Mouse (Mus musculus): ENCODE results near the gene Anapc15-ps. TPM values are rescaled to one million over a fixed set of nuclear protein-coding genes. Genes with fewer than 3 reads are reported as not detected.

The Anapc15-ps gene
- polyA plus RNA-seq, 1 experiment from 2014 or later = 0.95 TPM

GRCm38 (mm10) chr10:95683735-95684134 is 10.5 kb upstream of the Anapc15-ps start:
- 96% methylated on average over 3 of the region's 3 CpGs for WGBS
- H3K36me3 ChIP-seq (ENCODE audit: control insufficient read depth, insufficient read depth, low read length) = no peaks in the 10 kb centered on the region
- H3K4me2 ChIP-seq (ENCODE audit: low read length) = no peak overlapping the region
- peaks cover 7% of the 10 kb centered on the region; the same call in 1 of the 2 replicates for H3K4me1 ChIP-seq (ENCODE audit: control insufficient read depth, insufficient read depth, low read depth, low read length)
- no peaks in the 10 kb centered on the region for H3K27me3 ChIP-seq (replicated peaks; ENCODE audit: control insufficient read depth, insufficient read depth, low read length)
- H3K4me3 ChIP-seq (ENCODE audit: low read length) = no peak overlapping the region
- no peaks in the 10 kb centered on the region for H3K9me3 ChIP-seq (ENCODE audit: control insufficient read depth, low read length)
- no peak overlapping the region for H3K27ac ChIP-seq (ENCODE audit: low read depth, low read length)
- ATAC-seq = no peak
- no peak overlapping the region for H3K9ac ChIP-seq (ENCODE audit: low read depth, low read length)

DNA sequence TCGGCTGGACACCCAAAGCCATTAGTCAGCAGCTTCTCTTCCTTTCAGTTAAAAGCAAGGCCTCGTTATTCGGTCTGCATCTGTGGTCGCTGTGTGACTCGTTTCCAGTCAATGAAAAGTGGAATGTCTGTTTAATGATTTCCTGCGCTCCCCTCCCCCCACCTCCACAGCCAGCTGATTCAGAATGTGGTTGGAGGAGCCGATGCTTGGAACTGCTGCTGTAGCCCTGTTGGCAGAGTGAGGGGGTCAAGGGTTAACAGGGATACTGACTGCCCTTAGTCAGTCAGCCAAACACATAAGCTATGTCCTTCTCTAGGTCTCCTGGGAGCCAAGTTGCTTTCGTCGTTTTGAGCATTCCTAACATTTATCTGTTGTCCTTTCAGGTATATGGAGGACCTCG is 9.7 kb upstream of the Anapc15-ps start:
- no peak overlapping the region for H3K4me3 ChIP-seq (ENCODE audit: low read length)
- peaks cover 7% of the 10 kb centered on the region; the same call in 1 of the 2 replicates for H3K4me1 ChIP-seq (ENCODE audit: control insufficient read depth, insufficient read depth, low read depth, low read length)
- no peak overlapping the region for H3K27ac ChIP-seq (ENCODE audit: low read depth, low read length)
- H3K4me2 ChIP-seq (ENCODE audit: low read length) = no peak overlapping the region
- ATAC-seq = no peak
- WGBS = 74% methylated on average over 10 of the region's 10 CpGs
- no peaks in the 10 kb centered on the region for H3K9me3 ChIP-seq (ENCODE audit: control insufficient read depth, low read length)
- no peaks in the 10 kb centered on the region for H3K36me3 ChIP-seq (ENCODE audit: control insufficient read depth, insufficient read depth, low read length)
- H3K9ac ChIP-seq (ENCODE audit: low read depth, low read length) = no peak overlapping the region
- no peaks in the 10 kb centered on the region for H3K27me3 ChIP-seq (replicated peaks; ENCODE audit: control insufficient read depth, insufficient read depth, low read length)

- Histone ChIP-seq H3K9ac (ENCODE audit: low read depth, low read length) (no peak overlapping the region), H3K9me3 (ENCODE audit: control insufficient read depth, low read length) (no peaks in the 10 kb centered on the region), H3K36me3 (ENCODE audit: control insufficient read depth, insufficient read depth, low read length) (no peaks in the 10 kb centered on the region), H3K4me1 (ENCODE audit: control insufficient read depth, insufficient read depth, low read depth, low read length) (peaks cover 7% of the 10 kb centered on the region; the same call in 1 of the 2 replicates), H3K4me3 (ENCODE audit: low read length) (no peak overlapping the region), H3K27ac (ENCODE audit: low read depth, low read length) (no peak overlapping the region), H3K27me3 (replicated peaks; ENCODE audit: control insufficient read depth, insufficient read depth, low read length) (no peaks in the 10 kb centered on the region), H3K4me2 (ENCODE audit: low read length) (no peak overlapping the region)
- ATAC-seq = no peak
- 90% methylated on average over 9 of the region's 9 CpGs for WGBS
Observed at GRCm38 (mm10) chr10:95682091-95682740, 9.0 kb upstream of the Anapc15-ps start.

GRCm38 (mm10) chr10:95681481-95681880 is 8.2 kb upstream of the Anapc15-ps start:
- 0 out of 2 replicates have a peak overlapping the region, but pooled peaks have one; percentile 32 for H3K4me2 ChIP-seq (ENCODE audit: low read length)

GRCm38 (mm10) chr10:95681058-95681440 is 7.8 kb upstream of the Anapc15-ps start:
- no peaks in the 10 kb centered on the region for H3K27me3 ChIP-seq (replicated peaks; ENCODE audit: control insufficient read depth, insufficient read depth, low read length)
- H3K36me3 ChIP-seq (ENCODE audit: control insufficient read depth, insufficient read depth, low read length) = no peaks in the 10 kb centered on the region
- H3K4me3 ChIP-seq (ENCODE audit: low read length) = peak overlapping the region; percentile 16
- peak; percentile 68; the same call in 1 of the 2 replicates for ATAC-seq
- H3K9ac ChIP-seq (ENCODE audit: low read depth, low read length) = no peak overlapping the region
- WGBS = 59% methylated on average over 7 of the region's 7 CpGs
- H3K9me3 ChIP-seq (ENCODE audit: control insufficient read depth, low read length) = no peaks in the 10 kb centered on the region
- peaks cover 7% of the 10 kb centered on the region; the same call in 1 of the 2 replicates for H3K4me1 ChIP-seq (ENCODE audit: control insufficient read depth, insufficient read depth, low read depth, low read length)
- H3K4me2 ChIP-seq (ENCODE audit: low read length) = peak overlapping the region; percentile 39
- H3K27ac ChIP-seq (ENCODE audit: low read depth, low read length) = no peak overlapping the region

More at GRCm38 (mm10) chr10:95681481-95681880, 8.2 kb upstream of the Anapc15-ps start:
- Histone ChIP-seq H3K9ac (ENCODE audit: low read depth, low read length) (no peak overlapping the region), H3K4me1 (ENCODE audit: control insufficient read depth, insufficient read depth, low read depth, low read length) (peaks cover 7% of the 10 kb centered on the region; the same call in 1 of the 2 replicates), H3K36me3 (ENCODE audit: control insufficient read depth, insufficient read depth, low read length) (no peaks in the 10 kb centered on the region), H3K27ac (ENCODE audit: low read depth, low read length) (no peak overlapping the region), H3K27me3 (replicated peaks; ENCODE audit: control insufficient read depth, insufficient read depth, low read length) (no peaks in the 10 kb centered on the region), H3K4me3 (ENCODE audit: low read length) (no peak overlapping the region; the same call in 1 of the 2 replicates), H3K9me3 (ENCODE audit: control insufficient read depth, low read length) (no peaks in the 10 kb centered on the region)
- 88% methylated on average over 4 of the region's 4 CpGs for WGBS
- no peak for ATAC-seq

DNA sequence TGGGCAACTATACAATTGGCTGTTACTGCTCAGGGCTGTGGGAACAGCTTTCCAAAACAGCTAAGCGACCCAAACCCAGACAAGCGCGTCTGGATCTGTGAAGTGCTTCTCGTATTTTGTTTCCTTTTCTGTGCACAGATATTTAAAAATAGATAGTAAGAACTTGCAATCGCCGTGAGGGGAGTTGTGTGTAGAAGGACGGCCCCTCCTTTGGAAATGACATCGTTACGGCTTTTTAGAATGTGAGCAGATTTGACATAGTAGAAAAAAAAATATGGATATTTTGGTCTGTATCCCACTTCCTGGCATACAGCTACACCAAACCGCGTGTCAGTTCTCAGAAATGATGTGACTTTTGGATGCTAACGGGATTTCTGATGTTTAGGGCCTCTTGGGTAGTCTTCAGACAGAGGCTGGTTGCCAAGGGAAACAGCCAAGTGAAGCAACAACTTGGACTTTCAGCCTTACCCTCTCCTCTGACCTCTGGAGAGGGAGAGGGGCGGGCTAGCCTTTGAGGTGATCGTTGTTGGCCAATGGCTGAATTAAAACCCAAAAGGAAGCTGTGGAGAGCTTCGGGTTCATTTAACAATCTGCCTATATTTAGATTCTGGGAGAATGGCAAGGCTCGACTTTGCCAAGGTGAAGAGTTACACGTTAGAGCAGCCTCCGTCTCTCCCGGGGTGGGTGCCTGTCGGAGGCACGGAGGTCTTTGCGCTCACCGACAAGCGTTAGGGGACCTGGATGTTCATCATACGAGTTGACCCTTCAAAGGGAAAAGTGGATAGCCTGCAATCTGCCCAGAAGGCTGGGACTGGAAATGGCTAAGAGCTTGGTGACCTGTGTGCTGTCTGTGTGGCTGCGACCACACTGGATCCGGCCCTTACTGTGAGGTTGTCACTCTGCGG is 7.2 kb upstream of the Anapc15-ps start:
- Histone ChIP-seq H3K36me3 (ENCODE audit: control insufficient read depth, insufficient read depth, low read length) (no peaks in the 10 kb centered on the region), H3K27me3 (replicated peaks; ENCODE audit: control insufficient read depth, insufficient read depth, low read length) (no peaks in the 10 kb centered on the region), H3K4me1 (ENCODE audit: control insufficient read depth, insufficient read depth, low read depth, low read length) (peaks cover 7% of the 10 kb centered on the region; the same call in 1 of the 2 replicates), H3K9me3 (ENCODE audit: control insufficient read depth, low read length) (no peaks in the 10 kb centered on the region), H3K4me2 (ENCODE audit: low read length) (peak overlapping the region; percentile 39), H3K4me3 (ENCODE audit: low read length) (peak overlapping the region; percentile 16), H3K9ac (ENCODE audit: low read depth, low read length) (no peak overlapping the region), H3K27ac (ENCODE audit: low read depth, low read length) (no peak overlapping the region)
- ATAC-seq = no peak
- 38% methylated on average over 28 of the region's 28 CpGs for WGBS

- H3K27ac ChIP-seq (ENCODE audit: low read depth, low read length) = no peak overlapping the region
- H3K9me3 ChIP-seq (ENCODE audit: control insufficient read depth, low read length) = no peaks in the 10 kb centered on the region
- no peak for ATAC-seq
- H3K9ac ChIP-seq (ENCODE audit: low read depth, low read length) = no peak overlapping the region
- WGBS = 80% methylated on average over 5 of the region's 5 CpGs
- H3K36me3 ChIP-seq (ENCODE audit: control insufficient read depth, insufficient read depth, low read length) = no peaks in the 10 kb centered on the region
- no peaks in the 10 kb centered on the region for H3K27me3 ChIP-seq (replicated peaks; ENCODE audit: control insufficient read depth, insufficient read depth, low read length)
- peaks cover 7% of the 10 kb centered on the region; the same call in 1 of the 2 replicates for H3K4me1 ChIP-seq (ENCODE audit: control insufficient read depth, insufficient read depth, low read depth, low read length)
- no peak overlapping the region for H3K4me3 ChIP-seq (ENCODE audit: low read length)
- H3K4me2 ChIP-seq (ENCODE audit: low read length) = no peak overlapping the region
Observed at GRCm38 (mm10) chr10:95679131-95679530, 5.9 kb upstream of the Anapc15-ps start.

GRCm38 (mm10) chr10:95678661-95679060 is 5.4 kb upstream of the Anapc15-ps start:
- Histone ChIP-seq H3K9me3 (ENCODE audit: control insufficient read depth, low read length) (no peaks in the 10 kb centered on the region), H3K36me3 (ENCODE audit: control insufficient read depth, insufficient read depth, low read length) (no peaks in the 10 kb centered on the region), H3K4me2 (ENCODE audit: low read length) (no peak overlapping the region), H3K27ac (ENCODE audit: low read depth, low read length) (no peak overlapping the region), H3K27me3 (replicated peaks; ENCODE audit: control insufficient read depth, insufficient read depth, low read length) (no peaks in the 10 kb centered on the region), H3K4me3 (ENCODE audit: low read length) (no peak overlapping the region), H3K9ac (ENCODE audit: low read depth, low read length) (no peak overlapping the region), H3K4me1 (ENCODE audit: control insufficient read depth, insufficient read depth, low read depth, low read length) (peaks cover 7% of the 10 kb centered on the region; the same call in 1 of the 2 replicates)
- no peak for ATAC-seq
- 94% methylated on average over 2 of the region's 2 CpGs for WGBS

- no peak overlapping the region for H3K9ac ChIP-seq (ENCODE audit: low read depth, low read length)
- no peak for ATAC-seq
- no peak overlapping the region for H3K27ac ChIP-seq (ENCODE audit: low read depth, low read length)
- H3K36me3 ChIP-seq (ENCODE audit: control insufficient read depth, insufficient read depth, low read length) = no peaks in the 10 kb centered on the region
- H3K4me1 ChIP-seq (ENCODE audit: control insufficient read depth, insufficient read depth, low read depth, low read length) = peaks cover 7% of the 10 kb centered on the region; the same call in 1 of the 2 replicates
- no peak overlapping the region for H3K4me3 ChIP-seq (ENCODE audit: low read length)
- H3K27me3 ChIP-seq (replicated peaks; ENCODE audit: control insufficient read depth, insufficient read depth, low read length) = no peaks in the 10 kb centered on the region
- H3K4me2 ChIP-seq (ENCODE audit: low read length) = no peak overlapping the region
- 68% methylated on average over 7 of the region's 7 CpGs for WGBS
- peaks cover 2% of the 10 kb centered on the region; the same call in 1 of the 2 replicates for H3K9me3 ChIP-seq (ENCODE audit: control insufficient read depth, low read length)
Observed at GRCm38 (mm10) chr10:95678241-95678640, 5.0 kb upstream of the Anapc15-ps start.

Measured in hindbrain, embryonic 16.5 days (tissue).